Mouse (Mus musculus): ENCODE results near the gene Hoxd9.

DNA sequence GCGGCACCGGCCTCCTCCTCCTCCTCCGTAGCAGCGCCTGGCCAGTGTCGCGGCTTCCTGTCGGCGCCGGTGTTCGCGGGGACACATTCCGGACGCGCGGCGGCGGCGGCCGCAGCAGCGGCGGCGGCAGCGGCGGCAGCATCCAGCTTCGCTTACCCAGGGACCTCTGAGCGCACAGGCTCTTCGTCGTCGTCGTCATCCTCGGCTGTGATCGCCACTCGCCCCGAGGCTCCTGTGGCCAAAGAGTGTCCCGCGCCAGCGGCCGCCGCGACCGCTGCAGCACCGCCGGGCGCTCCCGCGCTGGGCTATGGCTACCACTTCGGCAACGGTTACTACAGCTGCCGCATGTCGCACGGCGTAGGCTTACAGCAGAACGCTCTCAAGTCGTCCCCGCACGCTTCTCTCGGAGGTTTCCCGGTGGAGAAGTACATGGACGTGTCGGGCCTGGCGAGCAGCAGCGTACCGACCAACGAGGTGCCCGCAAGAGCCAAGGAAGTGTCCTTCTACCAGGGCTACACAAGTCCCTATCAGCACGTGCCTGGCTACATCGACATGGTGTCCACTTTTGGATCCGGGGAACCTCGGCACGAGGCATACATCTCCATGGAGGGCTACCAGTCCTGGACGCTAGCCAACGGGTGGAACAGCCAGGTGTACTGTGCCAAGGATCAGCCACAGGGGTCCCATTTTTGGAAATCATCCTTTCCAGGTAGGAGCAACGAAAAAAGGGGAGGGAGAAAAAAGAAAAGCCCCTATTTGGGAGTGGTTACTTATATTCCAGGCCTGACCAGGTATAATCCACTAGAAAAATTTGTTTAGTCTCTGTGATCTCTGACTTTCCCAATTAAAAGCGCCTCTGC lies 28.9 kb upstream of the Hoxd9 start:
- TF ChIP-seq CTCF (IDR thresholded peaks at IDR 0.05; ENCODE audit: control insufficient read depth, insufficient read depth, insufficient read length) = no peak
- no peak for TF ChIP-seq CEBPB (IDR thresholded peaks at IDR 0.05; ENCODE audit: low read depth)
- no peak for TF ChIP-seq USF1 (IDR thresholded peaks at IDR 0.05; ENCODE audit: low read depth)

Data from C2C12 (cell line).